Mouse (Mus musculus) adrenal gland, adult (tissue): ENCODE results near the gene Card14.
"Not testable (repeated sequence)": the region's sequence is repeated elsewhere in the genome, so short reads cannot be mapped to it uniquely, and the experiment has no call there.

Source experiments
- DNase-seq, 2 experiments: peaks; one replicate each; pipeline ENCODE4 v3.0.0; 2022 to 2023; ENCODE audit warnings: low spot score in 1 of 2; ENCODE audit not compliant: inconsistent age in 2 of 2

Card14 gene

GRCm38 (mm10) chr11:119307658-119307867, at the start of gene Card14:
Card14 (plus strand) TSS chr11:119307768.
- no peak for DNase-seq

DNA sequence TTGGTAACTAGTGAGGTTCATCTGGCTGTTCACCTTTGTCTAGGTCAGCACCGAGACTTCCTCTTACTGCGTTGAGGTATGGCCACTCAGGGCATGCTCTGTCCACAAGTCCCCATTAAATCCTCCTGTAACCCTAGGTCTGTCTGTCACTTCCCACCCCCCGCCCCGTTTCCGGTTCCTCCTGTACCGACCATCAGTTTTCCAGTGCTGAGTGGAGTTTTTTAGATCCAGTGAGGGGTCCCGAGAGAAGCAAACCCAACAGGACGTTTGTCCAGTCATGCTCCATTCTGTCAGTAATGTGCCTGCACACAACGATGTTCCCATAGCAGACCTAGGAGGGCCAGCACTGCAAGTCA, 49.4 kb upstream of the Card14 start:
- no peak for DNase-seq

DNA sequence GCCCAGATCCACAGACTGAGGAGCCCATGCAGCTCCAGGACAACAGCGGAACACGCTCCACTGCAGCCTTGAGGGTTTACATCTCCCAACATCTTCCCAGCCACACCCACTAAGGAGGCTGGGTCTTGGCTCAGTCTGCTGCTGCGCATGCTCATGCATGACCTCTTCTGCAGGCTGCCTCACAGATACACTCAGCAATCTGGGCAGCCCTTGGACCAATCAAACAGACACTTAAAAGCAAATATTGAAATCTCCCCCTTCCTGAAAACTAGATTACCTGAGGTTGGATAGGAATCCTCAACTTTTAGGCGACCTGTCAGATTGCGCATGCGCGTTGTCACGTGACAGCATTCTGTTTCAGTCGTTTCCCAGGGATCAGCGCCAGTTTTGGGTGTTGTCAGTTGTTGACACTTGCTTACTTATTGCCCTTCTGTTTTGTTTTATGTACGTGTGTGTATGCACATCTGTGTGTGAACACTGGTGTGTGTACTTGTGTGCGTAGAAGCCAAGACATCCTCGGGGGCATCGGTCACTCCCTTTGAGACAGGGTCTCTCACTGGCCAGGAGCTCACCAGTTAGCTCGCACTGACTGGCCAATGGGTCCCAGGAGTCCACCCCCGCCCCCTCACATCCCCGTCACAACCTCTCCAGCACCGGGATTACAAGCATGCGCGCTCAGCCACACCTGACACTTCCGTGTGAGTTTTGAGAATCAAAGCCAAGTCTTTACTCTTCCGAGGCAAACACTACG, 48.8 kb upstream of the Card14 start:
- peak; percentile 78 to 91 for DNase-seq

DNA sequence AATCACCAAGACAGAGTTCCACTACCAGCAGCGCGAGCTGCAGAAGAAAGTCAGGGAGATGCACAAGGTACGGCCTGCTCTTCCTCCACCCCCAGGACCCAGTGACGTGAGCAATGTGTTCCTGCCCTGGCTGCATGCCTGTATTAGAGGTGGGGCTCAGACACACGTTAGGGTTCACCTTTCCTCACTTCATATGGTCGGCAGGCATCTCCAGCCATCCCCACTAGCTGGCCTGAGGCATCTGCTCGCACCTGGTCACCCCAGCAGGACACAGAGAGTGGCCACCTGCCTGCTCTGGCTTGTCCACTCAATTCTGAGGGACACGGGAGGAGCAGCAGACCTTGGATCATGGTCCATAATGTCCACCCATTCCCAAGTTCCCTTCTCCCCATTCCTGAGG, 47.6 kb upstream of the Card14 start:
- no peak for DNase-seq

DNA sequence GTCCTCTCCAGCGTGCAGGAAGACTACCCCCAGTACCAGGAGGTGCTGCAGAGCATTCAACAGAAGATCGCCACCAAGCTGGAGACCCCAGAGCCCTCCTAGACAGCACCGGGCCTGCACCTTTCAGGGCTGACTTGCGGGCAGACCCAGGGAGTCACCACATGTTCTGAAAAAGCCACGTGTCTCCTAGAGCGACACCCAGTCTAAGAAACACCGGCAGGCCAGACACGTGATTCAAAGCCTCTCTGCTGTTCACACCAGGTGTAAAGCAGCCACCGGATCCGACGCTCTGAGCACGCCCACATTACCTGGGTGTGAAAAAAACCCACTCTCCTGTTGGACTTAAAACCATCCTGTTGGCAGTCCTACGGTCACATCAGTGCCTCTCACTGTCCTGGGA, 43.2 kb upstream of the Card14 start:
- no peak for DNase-seq

- DNase-seq: no peak
These were observed 41.8 kb upstream of the Card14 start for GRCm38 (mm10) chr11:119265811-119266210.

GRCm38 (mm10) chr11:119267241-119267674, 40.3 kb upstream of the Card14 start:
- peak; percentile 49 to 69 for DNase-seq

DNA sequence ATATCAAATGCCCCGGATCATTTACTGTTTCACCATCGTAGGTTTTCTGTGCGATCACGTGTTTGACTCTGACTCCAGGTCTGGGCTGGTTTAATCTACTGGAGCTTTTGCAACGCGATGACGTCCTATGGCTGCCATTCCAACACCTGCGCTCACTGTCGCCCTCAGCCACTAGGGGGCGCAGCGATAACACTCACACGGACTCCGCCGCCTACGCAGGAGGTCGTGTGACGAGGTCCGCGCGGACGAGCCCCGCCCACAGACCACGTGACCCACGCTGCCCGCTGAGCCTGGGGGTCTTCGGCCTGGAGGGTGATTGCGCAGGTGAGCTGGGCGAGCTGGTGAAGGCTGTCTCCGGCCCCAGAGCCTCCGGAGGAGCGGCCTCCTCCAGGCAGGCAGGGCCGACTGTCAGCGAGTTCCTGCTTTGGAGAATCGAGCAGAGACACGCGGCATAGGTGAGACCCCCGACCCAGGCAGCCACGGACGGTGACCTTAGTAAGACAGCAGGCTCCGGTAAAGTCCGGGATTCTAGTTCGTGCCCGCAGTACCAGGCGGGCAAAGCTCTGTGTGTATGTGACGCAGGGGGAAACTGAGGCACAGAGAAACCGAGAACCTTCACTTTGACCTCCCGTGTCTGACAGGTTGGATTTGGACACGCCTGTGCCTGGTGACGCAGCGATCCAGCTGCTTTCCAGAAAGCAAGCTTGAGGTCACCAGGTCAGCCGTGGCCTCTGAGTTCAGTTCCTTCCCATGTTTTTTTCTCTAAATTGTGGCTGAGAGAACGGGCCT, 39.6 kb upstream of the Card14 start, which contains the start of gene Gaa:
Gene Gaa, plus strand, starts transcription at position 120 of the 789 bp plus-strand sequence.
- DNase-seq: peak; percentile 95 to 98

DNA sequence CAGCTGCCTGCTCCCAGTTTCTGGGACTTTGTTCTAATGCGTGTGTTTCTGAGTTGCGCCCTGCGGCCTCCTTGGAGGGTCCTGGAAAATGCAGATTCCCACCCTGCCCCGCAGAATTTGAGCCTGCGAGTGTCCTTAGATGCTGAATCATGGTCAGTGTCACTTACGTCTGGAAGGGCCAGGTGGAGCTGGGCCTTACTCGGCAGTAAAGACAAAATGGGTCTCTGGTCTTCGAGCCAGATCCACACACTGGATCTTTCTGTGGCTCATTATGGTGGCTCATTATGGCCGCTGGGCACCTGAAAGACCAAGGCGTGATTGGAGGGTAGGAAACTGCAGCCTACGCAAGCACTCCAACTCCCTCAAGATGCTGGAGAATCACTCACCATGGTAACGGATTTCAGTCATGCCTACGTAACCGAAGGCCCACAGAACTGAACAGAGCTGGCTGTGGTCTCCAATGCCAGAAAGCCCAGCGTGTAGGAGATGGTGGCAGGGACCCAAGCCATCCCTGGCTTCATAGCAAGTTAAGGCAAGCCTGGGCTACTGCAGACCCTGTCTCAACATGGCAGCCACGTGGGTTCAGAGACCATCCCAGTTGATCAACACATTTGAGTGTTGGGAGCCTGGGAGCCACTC, 38.9 kb upstream of the Card14 start:
- no peak for DNase-seq

GRCm38 (mm10) chr11:119272492-119272891, 35.1 kb upstream of the Card14 start:
- DNase-seq: peak in 1 of 2 experiments; percentile 36

GRCm38 (mm10) chr11:119273186-119273930, 34.2 kb upstream of the Card14 start:
- DNase-seq: no peak

GRCm38 (mm10) chr11:119281030-119281429, 26.5 kb upstream of the Card14 start:
- DNase-seq: no peak

DNA sequence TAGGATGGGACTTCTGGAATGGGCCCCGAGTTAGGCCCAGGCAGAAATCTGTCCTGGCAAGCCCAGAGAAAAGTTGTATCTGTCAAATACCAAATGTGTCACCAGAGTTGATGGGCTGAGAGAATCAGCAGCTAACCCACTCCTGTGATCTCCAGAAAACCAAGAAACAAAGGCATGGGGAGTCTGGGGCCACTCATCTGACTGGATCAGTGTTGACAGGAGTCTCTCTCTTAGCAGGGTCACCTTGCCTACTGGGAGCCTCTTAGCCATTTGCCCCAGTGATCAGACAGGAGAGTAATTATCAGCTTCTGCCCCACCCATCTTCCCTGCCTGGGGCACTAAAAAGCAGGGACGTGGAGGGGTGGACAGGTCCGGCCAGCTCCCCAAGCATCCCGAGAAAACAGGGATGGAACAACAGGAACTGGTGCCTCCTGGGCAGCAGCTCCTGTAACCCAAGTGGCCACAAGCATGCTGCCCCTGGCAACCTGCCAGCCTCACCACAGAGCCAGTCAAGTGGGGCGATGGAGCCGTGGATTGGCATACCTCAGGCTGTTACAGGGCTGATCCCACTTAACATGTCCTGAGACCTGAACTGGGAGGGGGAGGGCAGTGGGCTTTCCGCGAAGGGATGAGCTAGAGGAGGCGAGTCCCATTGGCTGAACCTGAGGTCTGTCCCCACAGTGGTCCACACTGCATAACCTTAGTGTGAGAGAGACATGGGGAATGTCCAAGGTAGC, 21.6 kb upstream of the Card14 start:
- peak in 1 of 2 experiments; percentile 56 for DNase-seq

- DNase-seq: no peak
These were observed 20.2 kb upstream of the Card14 start for GRCm38 (mm10) chr11:119287207-119287992.

DNA sequence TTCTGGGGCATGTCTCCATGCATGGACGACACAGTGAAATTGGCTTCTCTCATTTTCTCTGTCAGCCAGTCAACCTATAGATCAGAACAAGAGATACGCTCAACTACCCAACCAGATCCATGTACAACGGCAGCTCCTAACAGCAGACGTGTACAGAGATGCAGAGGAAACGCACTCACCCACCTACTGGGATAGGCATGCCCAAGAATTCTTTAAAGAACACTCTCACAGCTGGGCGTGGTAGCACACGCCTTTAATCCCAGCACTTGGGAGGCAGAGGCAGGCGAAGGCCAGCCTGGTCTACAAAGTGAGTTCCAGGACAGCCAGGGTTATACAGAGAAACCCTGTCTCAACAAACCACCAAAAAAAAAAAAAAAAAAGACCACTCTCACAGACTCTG, 14.7 kb upstream of the Card14 start:
- not testable (repeated sequence) for DNase-seq

DNA sequence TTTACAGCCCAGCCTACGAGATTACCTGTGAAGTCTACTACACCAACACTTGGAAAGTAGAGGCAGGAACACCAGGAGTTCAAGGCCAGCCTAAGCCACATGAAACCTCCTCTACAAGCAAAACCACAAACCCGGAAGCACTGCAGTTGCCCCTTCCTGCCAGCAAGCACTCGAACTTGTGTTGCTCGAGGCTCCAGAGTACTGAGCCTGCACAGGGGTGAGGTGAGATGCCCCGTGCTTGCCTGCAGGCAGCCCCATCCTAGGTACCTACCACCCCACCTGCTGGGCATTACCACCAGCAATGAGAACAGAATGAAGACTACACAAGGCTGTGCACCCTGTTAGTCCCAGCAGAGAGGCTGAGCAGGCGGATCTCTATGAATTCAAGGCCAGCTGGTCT, 9.6 kb upstream of the Card14 start:
- no peak for DNase-seq

GRCm38 (mm10) chr11:119298917-119299316, 8.7 kb upstream of the Card14 start:
- DNase-seq: no peak

- DNase-seq: peak; percentile 96 to 98
These were observed 8.0 kb upstream of the Card14 start, which contains the start of gene Eif4a3 for GRCm38 (mm10) chr11:119299391-119300245. Eif4a3 (minus strand) TSS chr11:119300089.
